Mouse (Mus musculus): Measurements from ENCODE around the gene Srxn1. TPM values are rescaled to one million over a fixed set of nuclear protein-coding genes. Genes with fewer than 3 reads are reported as not detected.
A peak's percentile ranks its signal among the peaks of the same experiment; 100 is the strongest.

The Srxn1 gene
- polyA plus RNA-seq, 1 experiment from 2014 or later = 13.6 TPM

DNA sequence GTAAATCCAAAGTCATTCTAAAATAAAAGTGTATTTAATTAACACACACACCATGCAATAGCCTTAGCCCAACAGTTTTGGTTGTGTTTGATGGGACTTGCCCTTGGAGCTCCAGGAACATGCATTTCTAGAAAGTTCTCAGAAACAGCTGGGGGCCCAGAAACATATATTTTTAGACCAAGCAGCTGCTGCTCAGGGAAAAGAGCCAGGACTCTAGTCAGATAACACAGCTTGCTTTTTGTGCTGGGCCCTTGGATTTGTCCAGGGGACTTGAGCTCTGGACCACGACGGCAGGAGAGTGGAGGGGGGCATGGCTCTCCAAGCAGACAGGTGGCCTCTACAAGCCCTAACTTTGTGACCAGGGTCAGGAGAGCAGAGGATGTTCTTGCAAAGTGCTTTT, 6.0 kb downstream of the Srxn1 start:
- Histone ChIP-seq H3K36me3 (ENCODE audit: control insufficient read depth, insufficient read depth) (no peaks in the 10 kb centered on the region), H3K27ac (ENCODE audit: low read length) (no peak overlapping the region), H3K4me3 (replicated peaks; ENCODE audit: low read length) (no peak overlapping the region), H3K9me3 (ENCODE audit: control insufficient read depth, low read length) (no peaks in the 10 kb centered on the region), H3K4me2 (ENCODE audit: low read length) (no peak overlapping the region), H3K27me3 (replicated peaks; ENCODE audit: control insufficient read depth, insufficient read depth, low read length) (no peaks in the 10 kb centered on the region; the same call in 1 of the 2 replicates), H3K4me1 (replicated peaks; ENCODE audit: control insufficient read depth, insufficient read depth, low read length) (peaks cover 13% of the 10 kb centered on the region), H3K9ac (replicated peaks; ENCODE audit: low read depth, low read length) (no peak overlapping the region)
- ATAC-seq = no peak
- 69% methylated on average over 2 of the region's 2 CpGs for WGBS

DNA sequence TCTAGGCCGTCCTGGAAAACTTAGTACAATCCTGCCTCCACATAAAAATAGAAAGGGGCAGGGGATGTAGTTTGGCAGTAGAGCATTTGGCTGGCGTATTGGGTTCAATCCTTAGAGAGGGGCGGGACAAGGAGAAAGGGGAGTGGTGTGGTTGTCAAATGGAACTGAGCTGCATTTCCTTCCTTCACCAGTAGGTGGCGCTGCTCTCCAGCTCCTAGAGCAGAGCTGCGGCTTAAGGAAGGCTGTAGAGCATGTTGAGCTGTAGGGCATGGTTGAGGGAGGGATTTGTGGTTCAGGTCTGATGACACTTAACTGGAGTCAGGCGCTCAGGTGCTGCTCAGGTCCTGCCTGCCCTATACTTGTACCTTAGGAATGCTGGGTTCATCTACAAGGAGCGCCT, 6.6 kb downstream of the Srxn1 start:
- H3K9me3 ChIP-seq (ENCODE audit: control insufficient read depth, low read length) = no peaks in the 10 kb centered on the region
- no peak overlapping the region for H3K9ac ChIP-seq (replicated peaks; ENCODE audit: low read depth, low read length)
- H3K27me3 ChIP-seq (replicated peaks; ENCODE audit: control insufficient read depth, insufficient read depth, low read length) = no peaks in the 10 kb centered on the region; the same call in 1 of the 2 replicates
- H3K27ac ChIP-seq (ENCODE audit: low read length) = no peak overlapping the region
- no peaks in the 10 kb centered on the region for H3K36me3 ChIP-seq (ENCODE audit: control insufficient read depth, insufficient read depth)
- no peak overlapping the region for H3K4me3 ChIP-seq (replicated peaks; ENCODE audit: low read length)
- peak; percentile 81 for ATAC-seq
- WGBS = 8% methylated on average over 7 of the region's 7 CpGs
- peaks cover 13% of the 10 kb centered on the region for H3K4me1 ChIP-seq (replicated peaks; ENCODE audit: control insufficient read depth, insufficient read depth, low read length)
- no peak overlapping the region for H3K4me2 ChIP-seq (ENCODE audit: low read length)

DNA sequence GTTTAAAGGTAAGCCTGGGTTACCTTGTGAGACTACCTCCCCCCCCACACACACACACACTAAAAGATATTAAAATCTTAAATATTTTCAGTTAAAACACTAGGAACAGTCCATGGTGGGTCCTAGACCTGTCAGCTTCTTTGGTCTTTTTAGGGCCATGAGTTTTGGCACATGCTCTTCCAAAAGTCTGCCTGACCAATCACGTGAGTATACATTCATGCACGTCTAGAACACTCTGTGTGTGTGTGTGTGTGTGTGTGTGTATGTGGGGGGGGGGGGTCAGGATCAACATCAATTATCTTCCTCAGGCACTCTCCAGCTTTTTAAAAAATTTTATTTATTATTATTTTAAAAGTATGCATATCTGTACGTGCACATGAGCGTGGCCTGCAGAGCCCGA, 7.2 kb downstream of the Srxn1 start:
- WGBS = 92% methylated on average over 5 of the region's 5 CpGs
- ATAC-seq = no peak
- Histone ChIP-seq H3K4me3 (replicated peaks; ENCODE audit: low read length) (no peak overlapping the region), H3K9me3 (ENCODE audit: control insufficient read depth, low read length) (no peaks in the 10 kb centered on the region), H3K4me2 (ENCODE audit: low read length) (no peak overlapping the region), H3K27ac (ENCODE audit: low read length) (no peak overlapping the region), H3K9ac (replicated peaks; ENCODE audit: low read depth, low read length) (no peak overlapping the region), H3K36me3 (ENCODE audit: control insufficient read depth, insufficient read depth) (no peaks in the 10 kb centered on the region), H3K4me1 (replicated peaks; ENCODE audit: control insufficient read depth, insufficient read depth, low read length) (peaks cover 13% of the 10 kb centered on the region), H3K27me3 (replicated peaks; ENCODE audit: control insufficient read depth, insufficient read depth, low read length) (no peaks in the 10 kb centered on the region; the same call in 1 of the 2 replicates)

DNA sequence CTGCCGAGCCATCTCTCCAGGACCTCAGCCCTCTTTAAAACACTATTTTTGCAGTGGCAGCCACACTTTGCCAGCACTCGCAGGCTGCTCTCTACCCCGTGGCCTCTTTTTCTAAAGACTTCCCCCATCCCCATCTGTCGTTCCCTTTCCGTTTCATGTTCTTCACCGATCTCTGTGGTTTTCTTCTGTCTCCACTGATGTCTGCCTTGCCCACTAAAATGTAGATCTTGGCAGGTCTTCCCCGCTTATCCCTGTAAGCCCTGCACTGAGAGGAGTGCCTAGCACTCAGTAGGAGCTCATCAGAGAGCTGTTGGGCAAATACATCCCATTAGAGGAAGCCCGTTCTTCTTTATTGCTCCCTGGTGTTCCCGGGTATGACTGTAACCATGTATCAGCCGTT, 7.7 kb downstream of the Srxn1 start:
- 60% methylated on average over 10 of the region's 10 CpGs for WGBS
- H3K9ac ChIP-seq (replicated peaks; ENCODE audit: low read depth, low read length) = no peak overlapping the region

DNA sequence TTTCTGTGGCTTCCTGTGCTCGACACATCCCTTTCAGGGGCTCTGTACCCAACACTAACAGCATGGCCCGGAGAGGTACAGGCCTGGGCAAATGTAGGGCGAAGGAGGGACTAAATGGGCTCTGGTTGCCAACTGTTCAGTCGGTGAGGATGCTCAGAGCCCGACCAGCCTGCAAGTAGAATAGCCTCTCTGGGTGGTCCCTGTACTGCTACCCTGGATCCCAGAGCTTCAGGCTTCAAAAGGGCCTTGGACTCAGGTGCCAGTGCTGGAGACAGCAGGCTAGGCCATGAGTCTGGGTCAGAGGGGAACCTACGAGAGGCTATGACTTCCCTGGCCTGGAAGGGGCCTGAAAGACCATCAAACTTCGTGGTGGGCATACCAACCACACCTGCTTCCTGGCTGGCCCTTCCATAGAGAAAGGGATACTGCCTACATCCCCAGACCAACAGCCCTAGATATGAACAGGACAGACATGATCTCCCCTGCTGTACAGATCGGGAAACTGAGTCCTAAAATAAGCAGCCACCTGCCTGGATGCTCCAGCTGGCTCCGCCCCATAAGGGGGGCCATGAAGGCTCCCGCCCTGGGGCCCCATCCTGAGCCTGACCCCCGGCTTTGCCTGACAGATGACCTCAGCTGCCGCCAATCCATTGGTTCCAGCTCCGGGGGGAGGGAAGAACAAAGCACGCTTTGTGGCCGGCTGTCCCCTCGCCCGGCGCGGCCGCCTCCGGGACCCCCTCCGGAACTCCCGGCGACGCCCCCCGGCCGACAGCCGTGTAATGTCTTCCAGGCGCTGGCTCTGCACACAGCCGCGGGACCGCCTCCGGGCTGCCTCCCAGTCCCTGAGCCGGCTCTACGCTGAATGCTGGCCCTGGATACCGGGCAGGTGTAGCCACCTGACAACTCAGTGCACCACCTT, 9.0 kb downstream of the Srxn1 start:
- Histone ChIP-seq H3K9me3 (ENCODE audit: control insufficient read depth, low read length) (no peaks in the 10 kb centered on the region), H3K36me3 (ENCODE audit: control insufficient read depth, insufficient read depth) (no peaks in the 10 kb centered on the region), H3K4me1 (replicated peaks; ENCODE audit: control insufficient read depth, insufficient read depth, low read length) (peaks cover 9% of the 10 kb centered on the region), H3K9ac (replicated peaks; ENCODE audit: low read depth, low read length) (peak overlapping the region; percentile 43), H3K4me3 (replicated peaks; ENCODE audit: low read length) (peak overlapping the region; percentile 34), H3K27ac (ENCODE audit: low read length) (no peak overlapping the region), H3K4me2 (ENCODE audit: low read length) (peak overlapping the region; percentile 49), H3K27me3 (replicated peaks; ENCODE audit: control insufficient read depth, insufficient read depth, low read length) (no peaks in the 10 kb centered on the region; the same call in 1 of the 2 replicates)
- 12% methylated on average over 36 of the region's 36 CpGs for WGBS
- peak; percentile 43 for ATAC-seq

More for the DNA sequence above, 7.7 kb downstream of the Srxn1 start:
- H3K4me2 ChIP-seq (ENCODE audit: low read length) = no peak overlapping the region
- no peak for ATAC-seq
- H3K27ac ChIP-seq (ENCODE audit: low read length) = no peak overlapping the region
- H3K9me3 ChIP-seq (ENCODE audit: control insufficient read depth, low read length) = no peaks in the 10 kb centered on the region
- no peak overlapping the region for H3K4me3 ChIP-seq (replicated peaks; ENCODE audit: low read length)
- no peaks in the 10 kb centered on the region for H3K36me3 ChIP-seq (ENCODE audit: control insufficient read depth, insufficient read depth)
- no peaks in the 10 kb centered on the region; the same call in 1 of the 2 replicates for H3K27me3 ChIP-seq (replicated peaks; ENCODE audit: control insufficient read depth, insufficient read depth, low read length)
- peaks cover 13% of the 10 kb centered on the region for H3K4me1 ChIP-seq (replicated peaks; ENCODE audit: control insufficient read depth, insufficient read depth, low read length)

DNA sequence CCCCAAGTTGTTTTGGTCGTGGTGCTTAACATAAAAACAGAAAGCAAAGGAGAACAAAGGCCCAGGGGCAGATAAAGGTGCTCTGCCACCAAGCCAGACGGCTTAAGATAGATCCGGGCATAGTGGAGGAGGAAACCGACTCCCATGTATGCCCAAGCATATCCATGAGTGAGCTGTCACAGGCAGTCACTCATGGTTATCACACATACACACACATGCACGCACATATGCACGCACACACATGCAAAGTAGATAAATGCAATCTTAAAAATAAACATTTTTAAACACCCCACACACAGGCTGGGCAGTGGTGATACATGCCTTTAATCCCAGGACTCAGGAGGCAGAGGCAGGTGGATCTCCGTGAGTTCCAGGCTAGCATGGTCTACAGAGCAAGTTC, 12.4 kb downstream of the Srxn1 start:
- no peak overlapping the region for H3K9ac ChIP-seq (replicated peaks; ENCODE audit: low read depth, low read length)
- 83% methylated on average over 7 of the region's 7 CpGs for WGBS
- ATAC-seq = no peak
- no peak overlapping the region for H3K4me2 ChIP-seq (ENCODE audit: low read length)
- H3K9me3 ChIP-seq (ENCODE audit: control insufficient read depth, low read length) = no peaks in the 10 kb centered on the region
- H3K36me3 ChIP-seq (ENCODE audit: control insufficient read depth, insufficient read depth) = no peaks in the 10 kb centered on the region
- no peaks in the 10 kb centered on the region; the same call in 1 of the 2 replicates for H3K27me3 ChIP-seq (replicated peaks; ENCODE audit: control insufficient read depth, insufficient read depth, low read length)
- H3K4me1 ChIP-seq (replicated peaks; ENCODE audit: control insufficient read depth, insufficient read depth, low read length) = peaks cover 9% of the 10 kb centered on the region
- H3K4me3 ChIP-seq (replicated peaks; ENCODE audit: low read length) = no peak overlapping the region
- no peak overlapping the region for H3K27ac ChIP-seq (ENCODE audit: low read length)

DNA sequence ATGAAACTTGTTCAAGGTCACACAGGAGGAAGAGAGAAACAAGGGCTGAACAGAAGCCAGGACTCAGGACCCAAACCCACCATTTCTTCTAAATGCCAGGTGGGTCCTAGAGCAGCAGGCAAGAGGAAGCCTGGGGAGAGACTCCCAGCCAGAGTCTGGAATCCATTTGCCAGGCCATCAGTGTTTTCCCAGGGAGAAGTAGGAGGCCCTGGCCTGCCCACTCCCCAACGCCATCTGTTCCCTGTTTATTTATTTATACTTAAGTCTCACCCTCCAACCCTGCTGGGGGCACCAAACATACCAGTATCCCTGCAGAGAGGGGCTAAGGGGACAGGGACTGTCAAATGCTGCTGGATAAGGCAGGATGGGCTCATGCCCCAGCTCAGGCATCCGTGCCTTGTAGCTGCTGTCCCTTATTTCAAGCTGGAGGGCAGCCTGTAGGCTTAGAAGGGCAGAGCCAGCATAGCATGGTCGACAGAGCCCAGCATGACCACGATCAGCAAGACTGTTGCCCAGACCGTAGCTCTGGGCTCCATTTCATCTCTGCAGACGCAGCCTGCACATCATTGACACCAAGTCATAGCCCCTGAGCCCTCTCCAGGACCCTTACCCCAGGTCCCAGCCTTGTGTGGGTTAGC, 14.0 kb downstream of the Srxn1 start:
- no peak for ATAC-seq
- H3K36me3 ChIP-seq (ENCODE audit: control insufficient read depth, insufficient read depth) = no peaks in the 10 kb centered on the region
- WGBS = 65% methylated on average over 6 of the region's 6 CpGs

DNA sequence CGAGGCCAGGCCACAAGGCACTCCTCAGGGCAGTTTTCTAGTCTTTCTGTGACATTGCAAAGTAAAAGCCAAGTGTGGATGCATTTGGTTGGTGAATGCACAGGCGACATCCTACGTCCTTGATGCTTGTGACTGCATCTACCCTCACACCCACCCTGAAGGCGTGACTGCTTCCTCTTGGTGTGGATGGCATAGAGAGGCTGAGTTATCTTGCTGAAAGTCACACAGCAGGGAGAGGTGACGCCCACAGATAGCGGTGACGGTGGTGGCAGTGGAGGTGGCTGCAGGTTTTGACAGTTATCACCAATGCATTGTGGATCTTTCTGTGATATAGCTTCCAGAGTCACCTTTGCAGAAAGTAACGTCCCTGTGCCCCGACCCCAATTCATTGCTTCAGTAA, 17.6 kb downstream of the Srxn1 start:
- 80% methylated on average over 9 of the region's 9 CpGs for WGBS
- Histone ChIP-seq H3K4me1 (replicated peaks; ENCODE audit: control insufficient read depth, insufficient read depth, low read length) (no peaks in the 10 kb centered on the region), H3K9ac (replicated peaks; ENCODE audit: low read depth, low read length) (no peak overlapping the region), H3K4me2 (ENCODE audit: low read length) (no peak overlapping the region), H3K27me3 (replicated peaks; ENCODE audit: control insufficient read depth, insufficient read depth, low read length) (no peaks in the 10 kb centered on the region), H3K36me3 (ENCODE audit: control insufficient read depth, insufficient read depth) (no peaks in the 10 kb centered on the region), H3K27ac (ENCODE audit: low read length) (no peak overlapping the region), H3K9me3 (ENCODE audit: control insufficient read depth, low read length) (no peaks in the 10 kb centered on the region), H3K4me3 (replicated peaks; ENCODE audit: low read length) (no peak overlapping the region)
- ATAC-seq = no peak

More for the DNA sequence above, 14.0 kb downstream of the Srxn1 start:
- Histone ChIP-seq H3K9ac (replicated peaks; ENCODE audit: low read depth, low read length) (no peak overlapping the region), H3K27ac (ENCODE audit: low read length) (no peak overlapping the region), H3K4me1 (replicated peaks; ENCODE audit: control insufficient read depth, insufficient read depth, low read length) (peaks cover 7% of the 10 kb centered on the region), H3K9me3 (ENCODE audit: control insufficient read depth, low read length) (no peaks in the 10 kb centered on the region), H3K27me3 (replicated peaks; ENCODE audit: control insufficient read depth, insufficient read depth, low read length) (no peaks in the 10 kb centered on the region; the same call in 1 of the 2 replicates), H3K4me3 (replicated peaks; ENCODE audit: low read length) (no peak overlapping the region), H3K4me2 (ENCODE audit: low read length) (no peak overlapping the region)

DNA sequence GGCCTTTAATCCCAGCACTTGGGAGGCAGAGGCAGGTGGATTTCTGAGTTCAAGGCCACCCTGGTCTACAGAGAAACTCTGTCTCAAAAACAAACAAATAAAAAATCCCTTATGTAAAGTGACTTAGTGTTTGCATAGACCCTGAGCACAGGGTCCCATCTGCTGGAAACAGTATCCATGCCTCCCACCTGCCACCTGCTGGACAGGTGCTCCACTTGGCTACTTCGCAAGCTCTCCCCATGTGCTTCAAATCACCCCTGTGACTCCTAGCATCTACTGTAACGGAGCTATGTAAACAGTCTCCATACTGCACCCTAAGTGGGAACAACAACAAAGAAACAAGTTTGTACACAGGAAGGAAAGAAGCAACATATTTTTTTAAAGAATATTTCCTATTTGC, 23.3 kb downstream of the Srxn1 start:
- 65% methylated on average over 2 of the region's 2 CpGs for WGBS
- Histone ChIP-seq H3K4me2 (ENCODE audit: low read length) (no peak overlapping the region), H3K9me3 (ENCODE audit: control insufficient read depth, low read length) (no peaks in the 10 kb centered on the region), H3K4me3 (replicated peaks; ENCODE audit: low read length) (no peak overlapping the region), H3K4me1 (replicated peaks; ENCODE audit: control insufficient read depth, insufficient read depth, low read length) (no peaks in the 10 kb centered on the region), H3K27me3 (replicated peaks; ENCODE audit: control insufficient read depth, insufficient read depth, low read length) (no peaks in the 10 kb centered on the region), H3K9ac (replicated peaks; ENCODE audit: low read depth, low read length) (no peak overlapping the region), H3K36me3 (ENCODE audit: control insufficient read depth, insufficient read depth) (no peaks in the 10 kb centered on the region), H3K27ac (ENCODE audit: low read length) (no peak overlapping the region)
- ATAC-seq = no peak
